In the genomic region with DNA sequence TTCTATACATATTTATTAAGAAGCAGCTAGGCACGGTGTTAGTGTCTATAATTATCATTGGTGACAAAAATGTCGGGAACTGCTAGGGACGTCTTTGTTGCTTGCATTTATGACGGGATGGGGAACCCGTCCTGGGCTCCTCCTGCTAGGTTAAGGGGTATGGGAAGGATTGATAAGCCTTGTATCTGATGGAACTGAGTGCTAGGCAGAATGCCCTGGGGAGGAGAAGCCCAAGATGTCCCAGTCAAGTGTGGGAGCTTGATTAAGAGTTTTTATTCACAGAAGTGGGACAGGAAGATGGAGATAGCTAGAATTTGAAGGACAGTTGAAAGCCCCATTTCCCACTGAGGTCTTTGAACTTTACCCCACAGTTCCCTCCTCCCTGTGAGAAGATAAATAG, we compare ENCODE assay signal across 9 mouse cellular contexts. TPM values are rescaled to one million over a fixed set of nuclear protein-coding genes. Genes with fewer than 3 reads are reported as not detected.
DNase-seq lines count a peak whose midpoint lies in the region; ATAC-seq and TF ChIP-seq lines count a peak whose summit lies in the region.
"Had no signal": no experiment of that assay in that cellular context is flagged by ENCODE, and none has a peak within 500 bp of the region (broad histone marks: within the 10 kb centered on the region; RNA-seq: fewer than 3 reads in every experiment).

No protein-coding gene starts in this region.

- H3K9me3 ChIP-seq in heart, embryonic 16.5 days (replicated peaks; ENCODE audit: control insufficient read depth, low read length) = no peaks in the 10 kb centered on the region
- H3K9me3 ChIP-seq in intestine, embryonic 15.5 days = no peaks in the 10 kb centered on the region
- peaks cover 2% of the 10 kb centered on the region; the same call in 1 of the 2 replicates for H3K9me3 ChIP-seq in midbrain, embryonic 16.5 days (replicated peaks; ENCODE audit: control insufficient read depth, low read length, poor library complexity, severe bottlenecking)

- no peak for TF ChIP-seq CTCF in cortical plate, adult 2 months (IDR thresholded peaks at IDR 0.05; ENCODE audit: extremely low read depth, insufficient read depth, low read length)

- H3K27ac ChIP-seq in heart, embryonic 16.5 days (ENCODE audit: low read length) = no peak overlapping the region
- no peak overlapping the region for H3K27ac ChIP-seq in cortical plate, adult 2 months (ENCODE audit: insufficient read depth, low read length)
- H3K27ac ChIP-seq in intestine, embryonic 15.5 days = no peak overlapping the region
- no peak overlapping the region for H3K27ac ChIP-seq in midbrain, embryonic 16.5 days (ENCODE audit: low read length)

- peak overlapping the region; percentile 91; the same call in 1 of the 2 replicates for H3K9ac ChIP-seq in heart, embryonic 16.5 days (ENCODE audit: low read length)
- peak overlapping the region; percentile 86 for H3K9ac ChIP-seq in intestine, embryonic 15.5 days
- peak overlapping the region; percentile 95 for H3K9ac ChIP-seq in midbrain, embryonic 16.5 days (ENCODE audit: low read depth, low read length)

- H3K4me1 ChIP-seq in heart, embryonic 16.5 days (ENCODE audit: control insufficient read depth, insufficient read depth, low read length) = peaks cover 32% of the 10 kb centered on the region
- H3K4me1 ChIP-seq in cortical plate, adult 2 months (ENCODE audit: control insufficient read depth, insufficient read depth, low read length) = peaks cover 15% of the 10 kb centered on the region
- peaks cover 18% of the 10 kb centered on the region for H3K4me1 ChIP-seq in intestine, embryonic 15.5 days (replicated peaks)
- peaks cover 21% of the 10 kb centered on the region for H3K4me1 ChIP-seq in midbrain, embryonic 16.5 days (ENCODE audit: control insufficient read depth, insufficient read depth, low read length)

- H3K36me3 ChIP-seq in heart, embryonic 16.5 days (ENCODE audit: control insufficient read depth, insufficient read depth) = peaks cover 8% of the 10 kb centered on the region; the same call in 1 of the 2 replicates
- H3K36me3 ChIP-seq in intestine, embryonic 15.5 days = peaks cover 5% of the 10 kb centered on the region
- peaks cover 8% of the 10 kb centered on the region for H3K36me3 ChIP-seq in midbrain, embryonic 16.5 days (ENCODE audit: control insufficient read depth, insufficient read depth, low read length)

- DNase-seq in heart, postnatal 4 days = no peak
- no peak for DNase-seq in adrenal gland, postnatal 4 days (ENCODE audit: low spot score in 2 of 2)
- DNase-seq in cerebellum, postnatal 14 days = no peak
- DNase-seq in thymus, postnatal 10 days (ENCODE audit: low spot score in 2 of 2) = no peak

- H3K4me3 ChIP-seq in heart, embryonic 16.5 days (ENCODE audit: low read length) = peak overlapping the region; percentile 90
- peak overlapping the region; percentile 82 for H3K4me3 ChIP-seq in cortical plate, adult 2 months (ENCODE audit: insufficient read depth, low read length)
- H3K4me3 ChIP-seq in intestine, embryonic 15.5 days (replicated peaks) = peak overlapping the region; percentile 95
- peak overlapping the region; percentile 91 for H3K4me3 ChIP-seq in midbrain, embryonic 16.5 days (ENCODE audit: low read depth, low read length)

- ATAC-seq in heart, embryonic 16.5 days (replicated peaks; ENCODE audit: extremely low read depth, insufficient read depth, low FRiP score) = no peak
- no peak for ATAC-seq in intestine, embryonic 15.5 days
- no peak for ATAC-seq in midbrain, embryonic 16.5 days
- ATAC-seq: Patski had no signal

- TF ChIP-seq POLR2A in cortical plate, adult 2 months (IDR thresholded peaks at IDR 0.05; ENCODE audit: extremely low read depth, insufficient read depth, low read length) = no peak

- H3K27me3 ChIP-seq in heart, embryonic 16.5 days (ENCODE audit: control insufficient read depth, insufficient read depth, low read length) = no peaks in the 10 kb centered on the region
- no peaks in the 10 kb centered on the region for H3K27me3 ChIP-seq in intestine, embryonic 15.5 days (replicated peaks)
- no peaks in the 10 kb centered on the region for H3K27me3 ChIP-seq in midbrain, embryonic 16.5 days (ENCODE audit: control insufficient read depth, insufficient read depth, low read depth, low read length)
- H3K27me3 ChIP-seq: Patski had no signal

- WGBS in heart, embryonic 16.5 days = 13% methylated on average over 5 of the region's 5 CpGs
- WGBS in intestine, embryonic 15.5 days = 7% methylated on average over 5 of the region's 5 CpGs
- 10% methylated on average over 5 of the region's 5 CpGs for WGBS in midbrain, embryonic 16.5 days

- peak overlapping the region; percentile 77 for H3K4me2 ChIP-seq in heart, embryonic 16.5 days (ENCODE audit: low read depth, low read length)
- peak overlapping the region; percentile 88 for H3K4me2 ChIP-seq in intestine, embryonic 15.5 days (replicated peaks)
- H3K4me2 ChIP-seq in midbrain, embryonic 16.5 days (ENCODE audit: low read length) = peak overlapping the region; percentile 69

RNA-seq across cellular contexts. Expression of a gene that starts 1.5 kb away (rescaled TPM):
- polyA plus RNA-seq in heart, embryonic 16.5 days (2015; fragmentation: Nextera tagmentation; extraction: Ambion mirVana) = 88.3 and 88.7 TPM in 2 replicates
- total RNA-seq in heart, postnatal 4 days (2021) = 100 to 1,000 TPM in 1 of 2 experiments, 10 to 100 TPM in 1; 88.6 to 100 TPM
- polyA plus RNA-seq in cortical plate, adult 2 months (2012; rRNA removed) = 55.9 and 62.9 TPM in 2 replicates
- 109 TPM in 2 replicates for polyA plus RNA-seq in intestine, embryonic 15.5 days (2015; fragmentation: Nextera tagmentation; extraction: Ambion mirVana)
- polyA plus RNA-seq in midbrain, embryonic 16.5 days (2015; fragmentation: Nextera tagmentation; extraction: Ambion mirVana) = 75.6 and 84.0 TPM in 2 replicates
- total RNA-seq in adrenal gland, postnatal 4 days (2021) = 100 to 1,000 TPM; 120 to 131 TPM
